Mouse (Mus musculus) spleen, adult 2 months (tissue): Measurements from ENCODE around the gene Ldb2.

Experiments
- CTCF ChIP-seq: fragments of 200-500 bp; IDR thresholded peaks from 2 replicates; pipeline ENCODE4 v1.5.1; 2011; ENCODE audit warnings: mild to moderate bottlenecking, inconsistent platforms; ENCODE audit not compliant: insufficient read depth, insufficient read length, insufficient replicate concordance; ENCODE audit errors: extremely low read depth
- POLR2A ChIP-seq: fragments of 200-500 bp; IDR thresholded peaks from 2 replicates; pipeline ENCODE4 v1.6.1; 2011; ENCODE audit warnings: low read depth, low read length, inconsistent platforms

DNA sequence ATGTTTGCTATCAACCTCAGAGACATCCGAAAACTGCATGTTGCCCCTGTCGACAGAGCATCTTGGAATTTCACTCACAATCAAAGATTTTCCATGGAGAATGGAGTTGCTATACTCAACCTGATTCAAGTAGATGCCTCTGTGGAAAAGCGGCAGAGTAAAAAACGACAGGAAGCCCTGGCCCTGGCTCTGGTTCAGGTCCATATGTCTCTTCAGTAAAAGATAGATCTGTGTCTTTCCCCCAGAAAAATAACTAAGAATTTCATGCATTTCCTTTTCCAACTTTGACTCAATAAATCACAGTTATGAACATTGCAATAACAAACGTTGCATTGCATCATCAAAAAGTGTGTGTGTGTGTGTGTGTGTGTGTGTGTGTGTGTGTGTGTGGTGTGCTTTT is 121.7 kb downstream of the Ldb2 start:
- TF ChIP-seq CTCF (no peak), POLR2A (no peak)
